Mouse (Mus musculus) heart, postnatal 10 days (tissue): Measurements from ENCODE around the gene Smad6. TPM values are rescaled to one million over a fixed set of nuclear protein-coding genes. Genes with fewer than 3 reads are reported as not detected.

Source experiments
- DNase-seq, 2 experiments: peaks; one replicate each; pipeline ENCODE4 v3.0.0; 2021
- intact Hi-C: fragments of 180-260 bp; cut with DNase I; formaldehyde crosslinking; loops from one replicate; pipeline ENCODE4 v1.15.1; 2025
- total RNA-seq, 2 experiments: library from RNA; stranded (reverse); gene quantifications; 2 replicates each; pipeline ENCODE4 v1.2.3; 2021

Smad6 gene
- total RNA-seq, 2 experiments from 2014 or later: 16.1 to 19.4 TPM

GRCm38 (mm10) chr9:63991193-63991592 is 30.7 kb downstream of the Smad6 start:
- DNase-seq: no peak

GRCm38 (mm10) chr9:63989641-63990040 is 32.2 kb downstream of the Smad6 start:
- intact Hi-C loops: no loop called here
- no peak for DNase-seq

More at GRCm38 (mm10) chr9:63991193-63991592, 30.7 kb downstream of the Smad6 start:
- intact Hi-C loops: no loop called here

DNA sequence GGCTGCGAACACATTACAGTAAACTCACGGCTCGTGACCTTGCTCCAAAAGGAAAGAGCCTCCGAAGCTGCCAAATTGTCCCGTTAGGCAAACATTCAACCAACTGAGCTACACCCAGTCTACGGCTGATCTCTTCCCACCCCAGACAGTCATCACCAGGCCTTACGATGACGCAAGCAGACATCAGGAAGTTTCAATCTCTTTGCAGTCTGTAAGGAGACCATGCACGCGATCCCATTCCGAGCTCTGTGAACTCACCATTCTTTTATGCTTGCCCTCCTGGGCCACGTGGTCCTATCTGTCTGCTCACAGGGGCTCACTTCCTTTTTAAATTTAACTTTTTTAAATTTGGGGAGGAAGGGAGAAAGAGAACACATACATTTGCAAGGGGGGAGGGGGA is 32.6 kb downstream of the Smad6 start:
- no peak for DNase-seq
- intact Hi-C loops: no loop called here

DNA sequence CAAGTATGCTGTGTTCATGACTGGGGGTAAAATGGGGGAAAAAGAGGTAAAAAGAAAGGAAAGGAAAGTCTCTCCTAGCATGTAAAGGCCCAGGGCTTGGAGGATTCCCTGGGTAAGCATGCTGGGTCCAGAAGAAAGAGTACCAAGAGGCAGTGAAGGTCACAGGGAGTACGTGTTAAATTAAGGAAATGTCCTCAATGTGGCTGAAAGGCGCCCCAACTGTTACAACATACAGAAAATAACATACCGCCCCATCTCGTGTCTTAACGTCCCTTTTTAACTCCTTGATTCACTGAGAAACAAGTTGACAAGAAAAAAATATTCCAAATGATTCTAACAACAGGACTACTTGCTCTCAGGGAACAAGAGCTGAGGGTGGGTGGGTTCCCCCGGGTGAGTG is 36.7 kb downstream of the Smad6 start:
- no peak for DNase-seq
- intact Hi-C loops: no loop called here

DNA sequence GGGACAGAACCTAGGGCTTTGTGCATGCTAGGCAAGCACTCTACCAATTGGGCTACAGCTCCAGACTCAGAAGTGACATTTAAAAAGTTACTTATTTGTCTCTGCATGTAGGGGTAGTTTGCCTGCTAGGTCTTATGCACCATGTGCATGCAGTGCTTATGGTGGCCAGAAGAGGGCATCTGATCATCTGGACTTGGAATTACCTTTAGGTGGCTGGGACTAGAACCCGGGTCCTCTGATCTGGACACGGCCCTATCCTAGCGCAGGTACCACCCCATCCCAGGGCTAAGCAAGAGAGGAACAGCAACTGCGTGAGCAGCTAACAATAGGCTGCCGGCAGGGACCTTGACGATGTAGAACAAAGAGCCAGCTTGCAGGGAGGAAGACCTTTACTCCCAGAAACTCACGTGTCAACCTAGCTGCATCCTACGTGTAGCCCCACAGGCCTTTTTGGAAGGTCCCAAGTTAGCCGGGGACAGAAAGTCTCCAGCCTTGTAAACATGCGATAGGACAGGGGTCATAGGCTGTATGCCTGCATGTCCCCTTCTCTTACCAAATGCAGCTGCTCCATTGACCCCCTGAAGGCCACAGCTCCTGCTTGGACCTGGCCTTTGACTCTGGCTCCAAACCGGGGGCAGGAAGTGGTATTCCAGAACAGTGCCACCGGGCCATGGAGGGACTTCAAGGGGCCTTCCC is 38.8 kb downstream of the Smad6 start:
- DNase-seq: no peak
- intact Hi-C loops: loop anchor here (1.0 kb wide), 1 partner anchor 39 kb away; no protein-coding TSS in a partner anchor

DNA sequence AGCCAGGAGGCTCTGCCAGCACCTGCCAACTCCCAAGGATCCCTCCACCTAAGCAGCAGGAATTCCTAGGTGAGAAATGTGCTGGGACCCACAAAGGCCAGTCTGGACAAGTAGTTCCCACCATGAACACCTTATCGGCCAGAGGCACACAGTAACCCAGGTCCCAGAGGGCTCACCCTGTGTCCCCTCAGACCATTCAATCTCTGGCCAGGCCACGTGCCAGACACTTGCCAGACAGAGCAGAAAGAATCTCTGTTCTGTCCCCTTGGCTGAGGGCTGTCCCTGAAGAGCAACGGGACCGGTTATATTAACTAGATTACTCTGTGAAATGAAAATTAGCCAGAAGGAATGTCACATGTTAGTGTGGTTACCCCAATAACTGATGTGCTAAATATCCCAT is 39.9 kb downstream of the Smad6 start:
- peak in 1 of 2 experiments; percentile 56 for DNase-seq
- intact Hi-C loops: no loop called here

- no peak for DNase-seq
- intact Hi-C loops: no loop called here
These were observed 40.5 kb downstream of the Smad6 start for GRCm38 (mm10) chr9:63981371-63981770.

DNA sequence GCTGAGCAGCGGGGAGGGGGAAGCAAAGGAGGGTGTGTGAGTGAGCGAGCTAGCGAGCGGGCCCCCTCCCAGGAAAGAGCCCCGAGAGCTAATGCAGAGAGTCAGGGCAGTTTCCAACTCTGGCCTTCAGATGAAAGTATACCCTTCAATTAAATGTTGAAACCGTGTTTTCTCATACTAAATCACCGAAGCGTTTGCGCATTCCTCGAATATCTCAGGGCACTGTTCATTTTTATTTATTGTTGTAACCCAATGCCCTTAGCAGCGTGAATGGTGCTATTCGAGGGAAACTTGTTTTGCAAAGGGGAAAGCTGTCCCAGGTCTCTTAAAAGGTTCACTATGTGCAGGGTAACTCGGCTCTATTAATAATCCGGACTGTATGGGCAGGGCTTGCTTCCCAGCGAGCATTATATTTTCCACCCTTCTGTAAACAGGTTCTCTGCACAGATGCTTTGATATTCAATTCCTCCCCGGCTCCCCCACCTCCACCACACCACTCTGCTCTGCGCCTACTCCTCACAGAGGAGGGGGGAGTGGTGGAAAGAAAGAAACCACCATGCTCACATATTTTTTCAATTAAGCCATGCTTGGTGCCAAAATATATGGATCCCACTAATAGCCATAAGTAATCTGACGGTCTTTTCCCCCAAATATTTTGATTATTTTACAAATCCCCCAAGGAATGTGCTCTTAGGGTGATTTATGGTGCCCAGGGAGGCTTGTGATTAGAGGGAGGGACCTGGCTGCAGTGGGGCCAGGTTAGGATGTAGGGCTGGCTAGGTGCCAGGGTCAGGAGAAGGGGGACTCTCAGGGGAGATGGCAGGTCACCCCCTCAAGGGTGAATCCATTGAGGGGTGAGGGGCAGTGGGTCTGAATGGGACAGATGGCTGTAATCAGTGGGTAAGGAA is 41.4 kb downstream of the Smad6 start:
- intact Hi-C loops: no loop called here
- DNase-seq: no peak

DNA sequence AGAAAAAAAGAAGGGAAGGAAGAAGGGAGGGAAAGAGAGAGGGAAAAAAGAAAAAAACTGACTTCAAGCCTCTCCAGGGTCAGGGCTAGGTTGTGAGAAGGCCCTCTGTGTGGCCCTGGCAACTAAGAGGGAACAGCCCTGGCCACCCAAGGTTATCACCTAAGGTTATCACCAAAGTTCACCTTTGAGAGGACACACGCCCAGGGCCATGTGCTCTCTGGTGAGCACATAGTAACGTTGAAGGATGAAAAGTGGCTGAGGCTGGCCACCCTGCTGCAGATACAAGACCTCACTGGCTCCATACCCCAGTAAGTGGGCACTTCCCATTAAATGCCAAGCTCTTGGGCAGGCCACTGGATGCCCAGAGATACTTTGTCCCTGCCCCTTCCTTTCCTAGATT is 42.6 kb downstream of the Smad6 start:
- no peak for DNase-seq
- intact Hi-C loops: no loop called here

DNA sequence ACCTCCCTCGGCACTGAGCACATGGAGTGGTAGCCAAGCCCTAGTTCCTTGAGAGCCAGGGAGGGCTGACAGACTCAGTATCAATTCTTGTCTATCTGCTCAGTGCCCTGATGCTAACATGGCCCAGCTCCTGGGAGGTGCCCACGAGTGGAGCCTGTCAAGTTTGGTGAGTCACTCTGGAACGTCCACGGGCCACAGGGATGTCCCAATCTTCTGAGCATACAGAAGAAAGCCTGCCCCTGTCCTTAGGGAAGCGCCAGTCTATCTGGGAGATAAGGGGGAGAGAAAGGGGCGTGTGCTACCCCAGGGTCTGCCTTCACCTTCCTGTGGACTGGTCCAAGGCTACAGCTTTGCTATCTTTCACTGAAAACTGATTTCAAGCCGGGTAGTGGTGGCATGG is 43.2 kb downstream of the Smad6 start:
- DNase-seq: no peak
- intact Hi-C loops: no loop called here

DNA sequence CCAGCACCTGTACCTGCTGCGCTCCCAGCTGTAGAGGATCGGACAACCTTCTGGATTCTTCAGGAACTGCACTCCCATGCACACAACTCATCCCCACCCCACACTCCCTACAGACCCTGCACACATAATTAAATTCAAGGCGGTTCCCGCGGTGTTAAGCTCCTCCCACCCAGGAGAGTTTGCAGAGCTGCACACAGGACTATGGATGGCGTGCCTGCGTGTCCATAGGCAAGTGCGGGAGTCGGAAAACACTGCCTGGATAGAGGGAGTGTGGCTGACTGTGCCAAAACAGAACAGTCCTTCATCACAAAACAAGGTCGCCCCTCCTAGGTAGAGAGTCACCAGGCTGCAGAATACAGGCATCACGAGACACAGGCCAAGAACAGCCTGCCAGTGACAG is 45.9 kb downstream of the Smad6 start:
- DNase-seq: no peak
- intact Hi-C loops: no loop called here

GRCm38 (mm10) chr9:63974258-63975023 is 47.4 kb downstream of the Smad6 start:
- intact Hi-C loops: no loop called here
- no peak for DNase-seq

- DNase-seq: no peak
- intact Hi-C loops: no loop called here
These were observed 48.1 kb downstream of the Smad6 start for GRCm38 (mm10) chr9:63973662-63974190.

- intact Hi-C loops: no loop called here
- DNase-seq: no peak
These were observed 49.1 kb downstream of the Smad6 start for GRCm38 (mm10) chr9:63972576-63973290.

GRCm38 (mm10) chr9:63971557-63971956 is 50.3 kb downstream of the Smad6 start:
- DNase-seq: no peak
- intact Hi-C loops: no loop called here

- intact Hi-C loops: no loop called here
- DNase-seq: no peak
These were observed 51.0 kb downstream of the Smad6 start for GRCm38 (mm10) chr9:63970836-63971235.

DNA sequence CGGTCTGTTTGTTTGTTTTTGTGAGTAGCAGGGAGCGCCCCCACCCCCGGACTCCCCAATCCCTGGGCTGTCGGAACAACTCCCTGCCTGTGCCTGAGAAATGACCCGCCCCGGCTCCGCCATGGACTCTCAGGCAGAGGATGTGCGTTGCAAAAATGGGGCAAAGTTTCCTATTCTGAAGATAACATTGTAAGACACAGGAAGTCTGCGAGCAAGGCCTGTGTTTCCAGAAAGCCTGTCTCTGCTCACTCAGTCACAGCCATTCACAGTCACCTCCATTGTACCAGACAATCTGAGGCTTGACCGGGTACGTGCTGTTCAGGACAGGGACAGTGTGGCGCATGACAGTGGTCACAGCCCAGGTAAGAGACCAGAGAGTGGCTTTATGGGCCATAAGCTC is 51.5 kb downstream of the Smad6 start:
- DNase-seq: peak; percentile 62 to 64
- intact Hi-C loops: no loop called here

DNA sequence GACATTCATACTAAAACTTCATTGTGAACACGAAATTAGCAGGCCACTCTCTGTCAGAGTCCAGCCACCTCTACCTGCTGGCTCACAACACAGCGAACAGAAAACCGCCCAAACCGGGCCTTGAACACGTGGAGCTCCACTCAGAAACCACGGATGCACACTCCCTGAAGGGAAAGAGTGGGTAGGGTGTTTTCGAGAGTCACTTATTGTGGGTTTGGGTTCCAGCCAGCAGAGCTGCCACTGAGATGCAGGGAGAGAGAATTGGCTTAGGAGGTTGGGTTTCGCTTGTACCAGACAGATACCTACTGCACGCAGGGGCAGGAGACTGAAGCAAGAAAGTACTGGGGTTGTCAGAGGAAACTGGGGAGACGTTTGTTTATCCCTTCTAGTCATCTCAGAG is 52.4 kb downstream of the Smad6 start:
- DNase-seq: no peak
- intact Hi-C loops: no loop called here

GRCm38 (mm10) chr9:63968592-63968991 is 53.3 kb downstream of the Smad6 start:
- intact Hi-C loops: no loop called here
- DNase-seq: peak; percentile 96 to 97
